Mouse (Mus musculus): ENCODE results near the gene Amph. TPM values are rescaled to one million over a fixed set of nuclear protein-coding genes. Genes with fewer than 3 reads are reported as not detected.
A peak's percentile ranks its signal among the peaks of the same experiment; 100 is the strongest.
"Not testable (repeated sequence)": the region's sequence is repeated elsewhere in the genome, so short reads cannot be mapped to it uniquely, and the experiment has no call there.

The Amph gene
- total RNA-seq, 2 experiments from 2014 or later = not detected

DNA sequence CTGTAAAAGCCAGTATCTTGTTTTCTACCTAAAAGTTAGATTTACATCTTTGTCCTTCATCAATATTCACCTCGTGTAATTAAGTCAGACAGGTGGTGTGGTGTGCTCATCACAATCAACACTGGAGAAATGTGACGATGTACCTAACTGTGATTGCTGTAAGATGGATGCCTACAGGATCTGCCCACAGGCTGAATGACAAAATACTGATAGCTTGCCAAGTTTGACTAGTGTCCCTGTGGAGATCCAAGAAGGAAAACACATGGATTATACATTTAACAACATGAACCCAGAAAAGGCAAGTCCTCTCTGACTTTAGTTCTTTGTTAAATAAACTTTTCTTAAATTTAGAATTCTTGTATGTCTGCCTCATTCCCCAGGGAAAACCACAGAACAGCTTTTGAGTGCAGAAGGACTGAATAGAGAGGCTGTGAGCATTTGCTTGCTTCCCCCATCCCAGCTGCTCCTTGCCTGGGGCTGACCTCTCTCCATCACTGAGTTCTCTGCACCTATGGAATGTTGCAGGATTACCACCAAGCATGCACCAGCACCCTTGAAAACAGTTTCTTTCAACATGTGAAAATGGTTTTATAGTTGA is 77.2 kb downstream of the Amph start:
- ATAC-seq (replicated peaks; ENCODE audit: poor library complexity) = no peak

- no peak for ATAC-seq (replicated peaks; ENCODE audit: poor library complexity)
Measured at GRCm38 (mm10) chr13:19025906-19026305, 77.9 kb downstream of the Amph start.

GRCm38 (mm10) chr13:19026923-19027322 is 78.9 kb downstream of the Amph start:
- ATAC-seq (replicated peaks; ENCODE audit: poor library complexity) = no peak

GRCm38 (mm10) chr13:19027766-19028350 is 79.9 kb downstream of the Amph start:
- ATAC-seq (replicated peaks; ENCODE audit: poor library complexity) = no peak

GRCm38 (mm10) chr13:19031916-19032688 is 84.1 kb downstream of the Amph start:
- ATAC-seq (replicated peaks; ENCODE audit: poor library complexity) = no peak

- ATAC-seq (replicated peaks; ENCODE audit: poor library complexity) = no peak
Measured at GRCm38 (mm10) chr13:19052090-19052489, 104.1 kb downstream of the Amph start.

DNA sequence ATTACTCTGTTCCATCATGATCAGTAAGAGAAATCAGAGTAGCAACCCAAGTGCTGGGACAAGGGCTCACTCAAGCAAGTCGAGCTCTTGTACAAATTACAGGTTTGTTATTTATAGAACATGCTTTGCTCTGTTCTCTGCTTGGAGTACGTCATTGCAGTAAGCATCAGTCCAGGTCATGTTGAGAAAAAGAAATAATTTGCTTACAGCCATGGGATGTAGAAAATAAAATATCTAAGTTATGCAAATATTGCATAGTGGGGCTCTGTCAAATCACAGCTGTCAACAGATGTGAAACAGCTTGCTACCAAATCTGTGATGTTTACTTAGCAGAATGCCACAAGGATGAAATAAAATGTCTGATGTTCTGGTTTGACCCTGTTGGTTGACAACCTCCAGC is 106.5 kb downstream of the Amph start:
- no peak for ATAC-seq (replicated peaks; ENCODE audit: poor library complexity)

- ATAC-seq (replicated peaks; ENCODE audit: poor library complexity) = peak; percentile 46; the same call in 1 of the 2 replicates
Measured at GRCm38 (mm10) chr13:19072261-19072660, 124.3 kb downstream of the Amph start.

DNA sequence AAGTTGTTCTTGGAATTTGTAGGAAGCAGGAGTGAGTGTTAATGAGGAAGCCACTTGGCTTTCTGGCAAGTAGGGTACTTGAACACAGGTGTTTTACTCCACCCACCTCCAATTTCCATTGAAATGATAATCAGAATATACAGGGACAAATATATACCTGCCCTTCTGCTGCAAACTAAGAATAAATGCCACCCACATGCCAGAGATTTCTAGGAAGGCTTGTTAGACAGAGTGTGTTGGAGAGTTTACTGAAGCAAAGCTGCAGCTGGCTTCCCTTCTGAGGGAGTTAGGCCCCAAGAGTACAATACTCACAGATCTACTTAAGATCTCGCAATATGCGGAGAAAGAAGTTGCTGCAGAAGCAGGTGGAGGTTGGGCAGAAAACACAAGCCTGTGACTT is 129.4 kb downstream of the Amph start:
- no peak for ATAC-seq (replicated peaks; ENCODE audit: poor library complexity)

GRCm38 (mm10) chr13:19081932-19082331 is 133.9 kb downstream of the Amph start:
- no peak for ATAC-seq (replicated peaks; ENCODE audit: poor library complexity)

- ATAC-seq (replicated peaks; ENCODE audit: poor library complexity) = no peak
Measured at GRCm38 (mm10) chr13:19094571-19094970, 146.6 kb downstream of the Amph start.

DNA sequence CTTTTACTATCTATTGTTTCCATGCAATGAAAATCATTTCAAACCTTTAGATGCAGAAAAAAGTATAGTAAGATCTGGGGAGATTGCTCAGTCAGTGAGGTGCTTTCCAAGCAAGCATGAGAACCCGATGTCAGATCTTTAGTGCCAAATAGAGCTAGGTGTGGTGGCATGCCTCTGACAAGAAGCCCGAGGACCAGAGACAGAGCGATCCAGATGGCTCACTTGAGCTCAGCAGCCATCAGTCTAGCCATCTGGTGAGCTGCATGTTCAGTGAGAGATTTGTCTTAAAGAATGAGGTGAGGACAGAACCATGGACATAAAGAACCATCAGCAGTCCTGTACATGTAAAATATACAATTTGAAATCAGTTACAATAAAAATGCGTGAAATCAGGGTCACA is 149.1 kb downstream of the Amph start:
- no peak for ATAC-seq (replicated peaks; ENCODE audit: poor library complexity)

- ATAC-seq (replicated peaks; ENCODE audit: poor library complexity) = no peak
Measured at GRCm38 (mm10) chr13:19101889-19102402, 153.9 kb downstream of the Amph start.

GRCm38 (mm10) chr13:19106418-19106817 is 158.4 kb downstream of the Amph start:
- ATAC-seq (replicated peaks; ENCODE audit: poor library complexity) = no peak

DNA sequence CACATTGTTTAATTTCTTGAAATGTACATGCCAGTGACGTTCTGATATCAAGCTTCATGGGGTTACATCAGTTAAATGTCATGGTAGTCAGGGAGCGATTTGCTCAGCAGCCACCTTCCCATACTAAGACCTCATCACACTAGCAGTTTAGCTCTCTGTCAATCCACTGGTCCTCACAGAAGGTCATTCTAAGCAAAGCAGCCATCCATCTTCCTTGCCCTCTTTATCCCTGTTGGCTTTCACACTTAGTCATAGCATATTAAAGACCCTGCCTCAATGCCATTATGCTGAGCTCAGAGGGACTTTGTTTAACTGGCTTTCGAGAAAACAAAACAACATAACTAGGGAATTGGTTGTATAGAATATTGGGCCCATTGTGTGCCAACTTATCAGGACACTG is 161.3 kb downstream of the Amph start:
- ATAC-seq (replicated peaks; ENCODE audit: poor library complexity) = no peak

GRCm38 (mm10) chr13:19113034-19113922 is 165.3 kb downstream of the Amph start:
- ATAC-seq (replicated peaks; ENCODE audit: poor library complexity) = peak; percentile 91

DNA sequence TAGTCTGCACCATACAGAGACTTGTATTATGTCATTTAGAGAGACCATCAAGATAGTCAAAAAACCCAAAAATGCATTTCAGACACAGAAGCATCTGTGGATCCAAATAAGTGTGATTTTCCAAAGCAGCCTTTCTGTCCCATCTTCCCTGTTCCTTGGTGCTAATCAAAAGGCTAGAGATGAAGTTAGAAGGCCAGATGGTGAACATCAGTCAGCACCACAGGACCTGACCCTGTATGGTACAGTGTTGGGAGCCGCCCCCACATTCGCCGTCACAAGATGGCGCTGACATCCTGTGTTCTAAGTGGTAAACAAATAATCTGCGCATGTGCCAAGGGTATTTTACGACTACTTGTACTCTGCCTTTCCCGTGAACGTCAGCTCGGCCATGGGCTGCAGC is 166.8 kb downstream of the Amph start:
- ATAC-seq (replicated peaks; ENCODE audit: poor library complexity) = not testable (repeated sequence)

DNA sequence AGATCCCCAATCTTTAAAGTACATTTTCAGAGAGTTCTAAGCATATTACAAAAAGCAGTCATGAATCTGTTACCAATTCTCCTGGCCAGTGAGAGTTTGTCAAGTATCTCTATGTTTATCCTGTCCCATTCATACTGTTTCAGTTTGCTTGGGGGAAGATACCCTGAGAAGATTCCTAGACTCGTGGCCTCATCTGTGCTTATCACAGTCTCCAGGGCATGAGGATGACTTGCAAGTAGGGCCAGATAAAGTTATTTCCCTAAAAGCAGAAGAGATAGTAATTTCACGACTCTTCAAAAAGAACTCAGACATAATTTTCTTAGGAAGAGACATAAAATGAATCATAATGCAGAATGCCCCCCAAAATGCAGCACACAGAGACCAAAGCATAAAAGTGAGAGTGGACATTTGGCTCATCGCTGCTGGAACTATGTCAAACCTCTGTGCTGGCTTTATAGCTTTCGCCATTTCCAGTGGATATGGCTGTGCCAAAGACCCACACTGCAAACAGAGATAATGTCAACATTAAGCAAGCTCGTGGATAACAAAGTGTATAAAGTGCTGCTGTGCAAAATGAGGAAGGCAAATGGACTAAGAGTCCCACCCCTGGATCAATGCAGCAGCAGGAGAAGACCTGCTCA is 179.0 kb downstream of the Amph start:
- peak; percentile 94 for ATAC-seq (replicated peaks; ENCODE audit: poor library complexity)

GRCm38 (mm10) chr13:19133833-19134232 is 185.8 kb downstream of the Amph start:
- peak; percentile 99 for ATAC-seq (replicated peaks; ENCODE audit: poor library complexity)

DNA sequence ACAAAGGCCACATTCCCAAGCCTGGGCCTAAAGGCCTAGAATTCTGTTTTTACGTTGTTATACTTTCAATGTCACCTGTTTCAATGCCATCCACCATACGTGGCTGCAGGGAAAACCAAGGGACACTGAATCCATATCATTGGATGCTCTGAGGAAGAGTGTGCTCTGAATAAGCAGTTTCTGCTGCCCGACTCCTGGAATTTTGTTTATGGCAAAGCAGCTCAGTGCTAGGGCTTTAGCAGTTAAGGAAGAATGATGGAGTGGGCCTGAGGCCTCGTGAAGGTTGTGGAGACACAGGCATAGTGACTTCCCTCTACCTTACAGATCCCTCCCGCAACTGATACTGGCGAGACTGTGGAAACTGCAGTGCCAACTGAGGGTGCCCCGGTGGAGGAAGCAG is 189.2 kb downstream of the Amph start:
- no peak for ATAC-seq (replicated peaks; ENCODE audit: poor library complexity)

All from megakaryocyte progenitor cell, adult 5-6 weeks (primary cell).